Mouse (Mus musculus) left cerebral cortex, adult 2 months (tissue): ENCODE measurements around the gene Echdc3. TPM values are rescaled to one million over a fixed set of nuclear protein-coding genes. Genes with fewer than 3 reads are reported as not detected.
A peak's percentile ranks its signal among the peaks of the same experiment; 100 is the strongest.

Experiments used
- DNase-seq, 2 experiments: peaks; one replicate each; pipeline ENCODE4 v3.0.0; 2021 to 2022; ENCODE audit warnings: low spot score in 2 of 2, mixed read lengths in 1 of 2; ENCODE audit errors: extremely low spot score in 1 of 2
- H3K27ac ChIP-seq: fragments of 200-600 bp; 2 replicates; pipeline ENCODE4 v1.8.1; 2022
- H3K4me3 ChIP-seq: fragments of 200-600 bp; 2 replicates; pipeline ENCODE4 v1.8.1; 2022
- CTCF ChIP-seq: fragments of 200-600 bp; IDR thresholded peaks from 2 replicates; pipeline ENCODE4 v1.8.1; 2022; ENCODE audit warnings: antibody characterized with exemption, mild to moderate bottlenecking, moderate library complexity
- intact Hi-C: fragments of 180-260 bp; cut with DNase I; formaldehyde crosslinking; loops from one replicate; pipeline ENCODE4 v1.15.1; 2025
- total RNA-seq, 2 experiments: library from RNA; stranded (reverse); gene quantifications; 2 replicates each; pipeline ENCODE4 v1.2.3; 2021

Echdc3 gene
- total RNA-seq, 2 experiments from 2014 or later = 1.1 to 1.5 TPM

- Histone ChIP-seq H3K4me3 (no peak overlapping the region), H3K27ac (no peak overlapping the region)
- DNase-seq = no peak
- intact Hi-C loops = no loop called here
- no peak; the same call in 1 of the 2 replicates for TF ChIP-seq CTCF
Observed at GRCm38 (mm10) chr2:6188891-6189674, 23.8 kb downstream of the Echdc3 start.

- Histone ChIP-seq H3K27ac (no peak overlapping the region), H3K4me3 (no peak overlapping the region)
- intact Hi-C loops = no loop called here
- no peak for TF ChIP-seq CTCF
- DNase-seq = no peak
Observed at GRCm38 (mm10) chr2:6187418-6187817, 25.4 kb downstream of the Echdc3 start.

GRCm38 (mm10) chr2:6186913-6187312 lies 25.9 kb downstream of the Echdc3 start:
- intact Hi-C loops = no loop called here
- DNase-seq = no peak
- no peak overlapping the region for H3K27ac ChIP-seq
- TF ChIP-seq CTCF = no peak
- H3K4me3 ChIP-seq = no peak overlapping the region

- intact Hi-C loops = no loop called here
Observed at GRCm38 (mm10) chr2:6179749-6180117, 33.1 kb downstream of the Echdc3 start.

GRCm38 (mm10) chr2:6178901-6179748 lies 33.7 kb downstream of the Echdc3 start:
- intact Hi-C loops = no loop called here
- no peak overlapping the region for H3K4me3 ChIP-seq
- no peak for DNase-seq

More at GRCm38 (mm10) chr2:6179749-6180117, 33.1 kb downstream of the Echdc3 start:
- no peak for DNase-seq
- no peak for TF ChIP-seq CTCF
- no peak overlapping the region for H3K27ac ChIP-seq
- no peak overlapping the region for H3K4me3 ChIP-seq

GRCm38 (mm10) chr2:6173013-6173412 lies 39.8 kb downstream of the Echdc3 start:
- intact Hi-C loops = no loop called here

More at GRCm38 (mm10) chr2:6178901-6179748, 33.7 kb downstream of the Echdc3 start:
- no peak for TF ChIP-seq CTCF
- H3K27ac ChIP-seq = no peak overlapping the region

GRCm38 (mm10) chr2:6168560-6168959 lies 44.3 kb downstream of the Echdc3 start:
- H3K27ac ChIP-seq = no peak overlapping the region
- intact Hi-C loops = loop anchor here (1.0 to 10.0 kb wide), 3 partner anchors 111 to 1084 kb away; no protein-coding TSS in a partner anchor
- no peak for TF ChIP-seq CTCF
- H3K4me3 ChIP-seq = no peak overlapping the region
- no peak for DNase-seq

More at GRCm38 (mm10) chr2:6173013-6173412, 39.8 kb downstream of the Echdc3 start:
- Histone ChIP-seq H3K27ac (no peak overlapping the region), H3K4me3 (no peak overlapping the region)
- no peak for TF ChIP-seq CTCF
- no peak for DNase-seq

GRCm38 (mm10) chr2:6167843-6168558 lies 44.8 kb downstream of the Echdc3 start:
- peak; percentile 68 to 77 for DNase-seq
- no peak overlapping the region for H3K27ac ChIP-seq
- no peak overlapping the region for H3K4me3 ChIP-seq
- intact Hi-C loops = loop anchor here (1.0 to 10.0 kb wide), 3 partner anchors 111 to 1083 kb away; no protein-coding TSS in a partner anchor
- peak; percentile 96 for TF ChIP-seq CTCF

GRCm38 (mm10) chr2:6165771-6166170 lies 47.1 kb downstream of the Echdc3 start:
- TF ChIP-seq CTCF = no peak
- intact Hi-C loops = loop anchor here (5.0 to 10.0 kb wide), 2 partner anchors 108 to 1081 kb away; no protein-coding TSS in a partner anchor
- Histone ChIP-seq H3K27ac (no peak overlapping the region), H3K4me3 (no peak overlapping the region)
- DNase-seq = no peak

- Histone ChIP-seq H3K4me3 (no peak overlapping the region), H3K27ac (no peak overlapping the region)
- DNase-seq = no peak
- intact Hi-C loops = loop anchor here (5.0 to 10.0 kb wide), 2 partner anchors 107 to 1080 kb away; no protein-coding TSS in a partner anchor
- TF ChIP-seq CTCF = no peak
Observed at GRCm38 (mm10) chr2:6164606-6165290, 48.1 kb downstream of the Echdc3 start.
